Mouse (Mus musculus): ENCODE measurements around the gene Gm21954. TPM values are rescaled to one million over a fixed set of nuclear protein-coding genes. Genes with fewer than 3 reads are reported as not detected.
A peak's percentile ranks its signal among the peaks of the same experiment; 100 is the strongest.

The Gm21954 gene
- polyA plus RNA-seq, 1 experiment from 2014 or later, result not detected

DNA sequence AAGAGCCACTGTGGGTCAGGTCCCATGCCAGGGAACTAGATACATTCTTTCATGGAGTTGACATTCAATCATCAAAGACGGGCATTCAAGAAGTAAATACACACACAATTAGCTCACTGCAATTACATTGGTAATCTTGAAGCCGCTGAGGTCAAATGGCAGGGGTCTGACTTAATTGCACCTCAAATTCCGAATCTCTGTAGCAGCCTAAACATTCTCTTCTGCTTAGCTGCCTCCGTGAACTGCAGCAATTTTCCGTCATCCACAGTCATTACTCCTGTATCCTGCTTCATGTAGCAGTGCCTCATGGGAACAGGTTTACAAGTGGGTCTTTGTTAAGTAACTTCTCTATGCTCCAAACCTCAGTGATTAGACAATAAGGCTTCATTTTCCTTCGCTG lies 20.0 kb upstream of the Gm21954 start:
- 69% methylated on average over 6 of the region's 6 CpGs for WGBS
- no peak for DNase-seq (ENCODE audit: low spot score)
- no peak overlapping the region for H3K4me3 ChIP-seq
- peaks cover 24% of the 10 kb centered on the region for H3K4me1 ChIP-seq
- H3K9me3 ChIP-seq (replicated peaks), result no peaks in the 10 kb centered on the region
- 0 out of 2 replicates have a peak, but pooled peaks cover 6% of the 10 kb centered on the region for H3K36me3 ChIP-seq
- H3K27ac ChIP-seq (replicated peaks), result no peak overlapping the region
- H3K27me3 ChIP-seq (ENCODE audit: low read depth, poor library complexity, severe bottlenecking), result peaks cover 7% of the 10 kb centered on the region

DNA sequence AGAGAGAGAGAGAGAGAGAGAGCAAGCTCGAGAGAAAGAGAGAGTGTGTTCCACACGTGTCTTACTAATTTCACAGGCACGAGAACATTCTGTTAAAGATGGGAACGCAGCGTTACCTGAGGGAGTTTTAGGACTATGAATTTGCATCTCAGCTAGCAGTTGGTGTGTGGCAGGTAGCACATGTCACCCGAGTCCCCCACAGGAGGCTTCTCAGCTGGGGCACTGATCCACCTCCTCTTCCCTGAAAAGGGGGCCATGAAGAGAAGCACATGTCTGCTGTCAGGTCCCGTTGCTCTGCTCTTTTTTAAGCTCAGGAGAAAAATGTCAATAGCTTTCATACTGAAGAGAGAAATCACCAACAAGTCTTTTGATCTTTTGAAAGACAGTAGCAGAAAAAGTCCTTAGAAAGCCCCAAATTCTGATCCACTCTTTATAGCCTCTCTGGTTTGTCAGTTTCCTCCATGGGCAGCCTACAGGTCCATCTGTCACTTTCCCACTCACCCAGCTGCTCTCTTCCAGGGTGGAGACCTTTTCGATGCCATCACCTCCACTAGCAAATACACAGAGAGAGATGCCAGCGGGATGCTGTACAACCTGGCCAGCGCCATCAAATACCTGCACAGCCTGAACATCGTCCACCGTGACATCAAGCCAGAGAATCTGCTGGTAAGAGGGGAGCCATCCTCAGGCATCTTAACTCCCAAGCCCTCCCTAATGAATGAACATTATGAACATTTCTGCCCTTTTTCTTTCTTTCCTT lies 17.4 kb upstream of the Gm21954 start:
- Histone ChIP-seq H3K4me3 (no peak overlapping the region), H3K27me3 (ENCODE audit: low read depth, poor library complexity, severe bottlenecking) (0 out of 2 replicates have a peak, but pooled peaks cover 4% of the 10 kb centered on the region), H3K9me3 (replicated peaks) (no peaks in the 10 kb centered on the region), H3K4me1 (no peaks in the 10 kb centered on the region), H3K36me3 (0 out of 2 replicates have a peak, but pooled peaks cover 10% of the 10 kb centered on the region), H3K27ac (replicated peaks) (no peak overlapping the region)
- WGBS, result 82% methylated on average over 12 of the region's 12 CpGs
- DNase-seq (ENCODE audit: low spot score), result no peak

DNA sequence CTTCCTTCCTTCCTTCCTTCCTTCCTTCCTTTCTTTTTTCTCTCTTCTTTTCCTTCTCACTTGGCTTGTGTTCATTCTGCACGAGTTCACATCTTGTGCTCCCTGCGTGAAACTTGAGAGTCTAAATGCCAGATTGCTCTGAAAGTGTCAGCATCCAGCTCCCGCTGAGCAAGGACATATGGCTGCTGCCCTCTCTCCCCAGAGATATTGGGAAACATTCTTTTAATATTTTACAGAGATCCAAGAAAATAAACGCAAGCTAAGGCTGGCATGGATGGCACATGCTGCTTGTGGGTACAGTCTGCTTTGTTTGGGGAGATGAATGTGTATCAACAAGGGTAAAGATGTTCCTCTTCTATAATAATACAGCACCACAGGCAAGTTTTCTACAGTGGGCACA lies 11.3 kb upstream of the Gm21954 start:
- H3K9me3 ChIP-seq (replicated peaks), result no peaks in the 10 kb centered on the region
- H3K27me3 ChIP-seq (ENCODE audit: low read depth, poor library complexity, severe bottlenecking), result no peaks in the 10 kb centered on the region
- H3K36me3 ChIP-seq, result 0 out of 2 replicates have a peak, but pooled peaks cover 3% of the 10 kb centered on the region
- 0 out of 2 replicates have a peak, but pooled peaks cover 2% of the 10 kb centered on the region for H3K4me1 ChIP-seq
- no peak overlapping the region for H3K4me3 ChIP-seq
- 63% methylated on average over 4 of the region's 4 CpGs for WGBS
- no peak for DNase-seq (ENCODE audit: low spot score)
- no peak overlapping the region for H3K27ac ChIP-seq (replicated peaks)

DNA sequence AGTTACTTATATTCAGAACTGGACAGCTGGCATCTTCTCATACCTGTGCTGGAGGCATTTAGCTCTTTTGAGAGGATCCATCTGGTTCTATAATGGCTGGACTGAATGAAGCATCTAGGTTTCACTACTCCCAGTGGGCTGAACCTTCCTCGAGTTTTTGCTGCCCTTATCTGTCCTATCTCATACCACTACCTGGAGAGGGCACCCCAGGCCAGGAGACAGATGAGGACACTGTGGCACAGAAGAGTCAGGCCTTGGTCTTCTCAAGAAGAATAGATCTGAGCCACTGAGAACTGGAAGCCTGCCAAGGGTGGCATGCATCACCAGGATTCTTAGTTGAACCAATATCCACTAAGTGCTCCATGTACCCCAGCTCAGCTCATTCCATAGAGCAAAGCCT lies 9.1 kb upstream of the Gm21954 start:
- WGBS, result 88% methylated on average over 1 of the region's 1 CpGs
- Histone ChIP-seq H3K4me3 (no peak overlapping the region), H3K27me3 (ENCODE audit: low read depth, poor library complexity, severe bottlenecking) (no peaks in the 10 kb centered on the region), H3K4me1 (peaks cover 2% of the 10 kb centered on the region; the same call in 1 of the 2 replicates), H3K9me3 (replicated peaks) (no peaks in the 10 kb centered on the region), H3K36me3 (no peaks in the 10 kb centered on the region), H3K27ac (replicated peaks) (no peak overlapping the region)
- no peak for DNase-seq (ENCODE audit: low spot score)

DNA sequence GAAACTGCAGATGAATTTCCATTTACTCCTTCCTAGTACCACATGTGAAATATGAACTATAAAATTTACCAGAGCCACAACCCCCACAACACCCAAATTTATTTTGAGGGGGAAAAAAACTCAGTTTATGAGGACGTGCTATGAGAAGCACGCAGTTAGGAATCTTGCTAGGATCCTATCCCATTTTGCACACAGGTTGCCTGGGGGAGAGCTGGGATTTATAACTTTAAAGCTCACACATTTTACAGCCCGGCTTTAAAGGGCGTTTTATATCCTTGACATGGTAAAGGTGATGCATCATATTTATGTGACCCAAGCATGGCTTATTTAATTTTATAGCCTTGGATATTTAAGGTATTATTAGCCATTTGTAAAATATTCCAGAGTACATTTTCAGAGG lies 7.3 kb upstream of the Gm21954 start:
- peaks cover 6% of the 10 kb centered on the region; the same call in 1 of the 2 replicates for H3K4me1 ChIP-seq
- no peaks in the 10 kb centered on the region for H3K27me3 ChIP-seq (ENCODE audit: low read depth, poor library complexity, severe bottlenecking)
- no peaks in the 10 kb centered on the region for H3K9me3 ChIP-seq (replicated peaks)
- 89% methylated on average over 4 of the region's 4 CpGs for WGBS
- H3K36me3 ChIP-seq, result no peaks in the 10 kb centered on the region
- no peak overlapping the region for H3K27ac ChIP-seq (replicated peaks)
- DNase-seq (ENCODE audit: low spot score), result no peak
- H3K4me3 ChIP-seq, result no peak overlapping the region

DNA sequence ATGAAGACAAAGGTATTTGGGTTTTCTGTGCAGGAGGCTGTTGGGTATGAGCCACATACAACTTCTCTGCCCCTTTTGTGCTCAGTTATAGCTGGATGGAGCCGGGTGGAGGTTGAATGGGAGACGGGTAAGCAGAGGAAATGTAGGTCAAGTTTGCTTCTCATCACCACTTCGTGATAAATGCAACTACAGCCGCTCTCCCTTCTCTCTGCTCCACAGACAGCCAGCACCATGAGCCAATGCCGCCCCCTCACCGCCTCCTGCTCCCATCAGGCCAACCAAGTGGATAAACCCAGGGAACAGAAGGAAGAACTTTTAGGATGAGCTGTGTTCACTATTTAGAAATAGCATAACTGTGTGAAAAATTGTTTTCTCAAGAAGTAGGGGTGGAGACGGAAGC lies 4.7 kb upstream of the Gm21954 start:
- H3K36me3 ChIP-seq, result no peaks in the 10 kb centered on the region
- H3K27me3 ChIP-seq (ENCODE audit: low read depth, poor library complexity, severe bottlenecking), result no peaks in the 10 kb centered on the region
- H3K4me3 ChIP-seq, result no peak overlapping the region
- DNase-seq (ENCODE audit: low spot score), result no peak
- peaks cover 6% of the 10 kb centered on the region; the same call in 1 of the 2 replicates for H3K4me1 ChIP-seq
- H3K27ac ChIP-seq (replicated peaks), result no peak overlapping the region
- H3K9me3 ChIP-seq (replicated peaks), result no peaks in the 10 kb centered on the region
- 90% methylated on average over 7 of the region's 7 CpGs for WGBS

DNA sequence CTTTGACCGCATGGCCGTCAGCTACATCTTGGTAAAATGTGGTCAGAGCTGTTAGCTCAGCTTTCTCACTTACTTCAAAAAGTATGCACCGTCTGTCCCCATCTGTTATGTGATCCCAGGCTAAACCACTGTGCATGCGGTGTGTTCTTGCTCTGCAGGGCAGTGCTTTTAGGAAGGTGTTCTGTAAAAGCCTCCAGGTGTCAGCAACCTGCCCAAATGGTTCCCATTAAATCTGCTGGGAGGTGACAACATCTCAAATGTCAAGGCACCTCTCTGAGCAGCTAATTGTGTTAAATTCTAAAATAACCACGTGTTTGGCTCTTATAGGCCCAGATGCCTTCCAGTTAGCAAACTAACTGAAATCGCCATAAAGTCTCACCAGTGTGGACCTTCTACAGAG lies 1.1 kb upstream of the Gm21954 start:
- H3K4me3 ChIP-seq, result no peak overlapping the region
- WGBS, result 80% methylated on average over 6 of the region's 6 CpGs
- no peaks in the 10 kb centered on the region for H3K27me3 ChIP-seq (ENCODE audit: low read depth, poor library complexity, severe bottlenecking)
- no peak overlapping the region for H3K27ac ChIP-seq (replicated peaks)
- DNase-seq (ENCODE audit: low spot score), result no peak
- H3K4me1 ChIP-seq, result peaks cover 4% of the 10 kb centered on the region; the same call in 1 of the 2 replicates
- H3K36me3 ChIP-seq, result no peaks in the 10 kb centered on the region
- H3K9me3 ChIP-seq (replicated peaks), result no peaks in the 10 kb centered on the region

DNA sequence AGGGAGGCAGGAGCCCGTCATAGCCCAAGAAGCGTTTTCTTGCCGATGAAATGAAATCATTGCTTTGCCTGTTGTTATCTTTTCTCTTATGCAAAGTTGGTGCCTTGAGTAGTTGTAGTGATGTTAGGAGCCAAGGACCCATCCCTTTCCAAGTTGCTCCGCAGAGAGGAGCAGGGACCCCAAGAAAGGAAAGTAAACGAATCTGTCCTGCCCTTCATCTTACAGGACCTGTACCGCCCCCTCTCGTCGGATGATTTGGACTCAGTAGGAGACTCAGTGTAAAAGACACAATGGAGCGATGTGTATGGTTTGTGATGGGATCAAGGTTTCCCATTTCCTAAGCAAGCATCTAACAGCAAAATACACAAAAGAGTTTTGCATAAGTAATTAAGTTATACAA lies 5.7 kb downstream of the Gm21954 start:
- no peaks in the 10 kb centered on the region for H3K27me3 ChIP-seq (ENCODE audit: low read depth, poor library complexity, severe bottlenecking)

DNA sequence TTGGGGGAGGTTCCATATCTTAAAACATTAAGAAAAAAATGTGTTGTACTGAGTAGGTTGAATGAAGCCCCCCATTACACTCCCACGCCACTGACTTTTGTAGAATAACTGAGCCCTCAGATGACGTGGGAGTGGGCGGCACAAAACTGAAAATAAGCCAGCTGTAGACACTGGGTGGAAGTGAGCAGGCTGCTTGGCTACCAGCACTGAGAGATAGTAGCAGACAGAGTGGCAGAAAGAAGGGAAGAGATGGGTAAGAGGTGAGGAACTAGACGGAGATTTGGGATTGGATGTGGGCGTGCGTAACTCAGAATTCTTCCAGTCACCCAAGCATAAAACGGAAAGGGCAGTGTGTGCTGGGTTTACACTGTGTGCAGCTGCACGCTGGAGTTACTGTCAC lies 6.2 kb downstream of the Gm21954 start:
- H3K4me3 ChIP-seq, result no peak overlapping the region
- H3K4me1 ChIP-seq, result peaks cover 38% of the 10 kb centered on the region
- H3K27ac ChIP-seq (replicated peaks), result no peak overlapping the region
- WGBS, result 83% methylated on average over 8 of the region's 8 CpGs
- no peak for DNase-seq (ENCODE audit: low spot score)
- H3K9me3 ChIP-seq (replicated peaks), result no peaks in the 10 kb centered on the region
- H3K27me3 ChIP-seq (ENCODE audit: low read depth, poor library complexity, severe bottlenecking), result no peaks in the 10 kb centered on the region
- no peaks in the 10 kb centered on the region for H3K36me3 ChIP-seq

More for the DNA sequence above, 5.7 kb downstream of the Gm21954 start:
- Histone ChIP-seq H3K4me1 (peaks cover 32% of the 10 kb centered on the region), H3K27ac (replicated peaks) (no peak overlapping the region), H3K4me3 (no peak overlapping the region), H3K9me3 (replicated peaks) (no peaks in the 10 kb centered on the region), H3K36me3 (no peaks in the 10 kb centered on the region)
- 65% methylated on average over 9 of the region's 9 CpGs for WGBS
- no peak for DNase-seq (ENCODE audit: low spot score)

DNA sequence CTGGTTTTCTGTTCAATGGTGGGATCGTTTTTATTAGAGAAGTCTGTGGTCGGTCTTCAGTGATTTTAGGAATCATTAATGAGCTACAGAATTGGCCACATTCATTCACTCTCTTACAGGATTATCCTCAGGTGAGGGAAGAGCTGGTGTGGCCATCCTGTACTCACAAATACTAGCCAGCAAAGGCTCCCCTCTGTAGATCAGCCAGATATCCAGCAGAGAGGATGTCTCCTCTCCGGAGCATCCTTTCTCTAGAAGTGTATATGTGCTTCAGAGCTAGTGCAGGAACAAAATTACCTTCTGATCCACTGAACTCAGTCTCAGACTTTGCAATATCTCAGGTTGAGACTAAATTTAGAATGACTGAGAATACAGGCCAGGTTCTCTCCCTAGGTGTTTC lies 7.8 kb downstream of the Gm21954 start:
- Histone ChIP-seq H3K4me3 (no peak overlapping the region), H3K27me3 (ENCODE audit: low read depth, poor library complexity, severe bottlenecking) (no peaks in the 10 kb centered on the region), H3K9me3 (replicated peaks) (no peaks in the 10 kb centered on the region), H3K4me1 (peaks cover 39% of the 10 kb centered on the region), H3K27ac (replicated peaks) (no peak overlapping the region), H3K36me3 (no peaks in the 10 kb centered on the region)
- no peak for DNase-seq (ENCODE audit: low spot score)
- WGBS, result 53% methylated on average over 3 of the region's 3 CpGs

DNA sequence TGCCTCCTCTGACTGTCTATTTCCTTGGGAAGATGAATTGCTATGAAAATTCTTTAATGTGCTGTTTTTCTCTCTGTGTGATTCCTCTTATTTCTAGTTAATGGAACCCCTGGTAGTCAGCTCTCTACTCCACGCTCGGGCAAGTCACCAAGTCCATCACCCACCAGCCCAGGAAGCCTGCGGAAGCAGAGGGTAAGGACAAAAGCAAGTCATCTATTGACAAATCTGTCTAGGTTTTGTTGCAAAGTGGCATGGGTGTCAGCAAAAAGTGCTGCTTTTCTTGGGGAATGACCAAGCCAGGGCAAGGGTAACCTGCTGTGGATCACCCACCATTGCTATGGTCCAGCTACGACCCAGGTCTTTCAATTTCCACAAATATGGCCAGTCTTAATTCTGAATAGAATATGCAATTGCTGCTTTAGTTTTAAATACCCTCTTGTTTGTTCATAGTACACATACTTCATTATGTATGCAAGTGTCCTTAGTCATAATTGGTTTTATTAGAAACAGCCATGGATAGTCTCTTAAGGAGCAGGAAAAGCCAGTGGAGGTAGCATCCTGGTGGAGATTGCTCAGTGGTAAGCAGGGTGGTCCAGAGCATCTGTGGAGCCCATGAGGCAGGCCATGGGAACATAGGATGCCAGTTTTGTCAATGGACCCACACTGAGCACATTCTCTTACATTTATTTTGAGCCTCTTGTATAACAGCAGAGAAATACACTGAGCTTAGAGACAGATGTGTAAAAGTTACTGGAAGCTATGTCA lies 8.9 kb downstream of the Gm21954 start:
- Histone ChIP-seq H3K27ac (replicated peaks) (0 out of 2 replicates have a peak overlapping the region, but pooled peaks have one; percentile 23), H3K4me3 (no peak overlapping the region), H3K4me1 (peaks cover 39% of the 10 kb centered on the region), H3K27me3 (ENCODE audit: low read depth, poor library complexity, severe bottlenecking) (no peaks in the 10 kb centered on the region), H3K36me3 (no peaks in the 10 kb centered on the region), H3K9me3 (replicated peaks) (no peaks in the 10 kb centered on the region)
- 87% methylated on average over 4 of the region's 4 CpGs for WGBS
- no peak for DNase-seq (ENCODE audit: low spot score)

DNA sequence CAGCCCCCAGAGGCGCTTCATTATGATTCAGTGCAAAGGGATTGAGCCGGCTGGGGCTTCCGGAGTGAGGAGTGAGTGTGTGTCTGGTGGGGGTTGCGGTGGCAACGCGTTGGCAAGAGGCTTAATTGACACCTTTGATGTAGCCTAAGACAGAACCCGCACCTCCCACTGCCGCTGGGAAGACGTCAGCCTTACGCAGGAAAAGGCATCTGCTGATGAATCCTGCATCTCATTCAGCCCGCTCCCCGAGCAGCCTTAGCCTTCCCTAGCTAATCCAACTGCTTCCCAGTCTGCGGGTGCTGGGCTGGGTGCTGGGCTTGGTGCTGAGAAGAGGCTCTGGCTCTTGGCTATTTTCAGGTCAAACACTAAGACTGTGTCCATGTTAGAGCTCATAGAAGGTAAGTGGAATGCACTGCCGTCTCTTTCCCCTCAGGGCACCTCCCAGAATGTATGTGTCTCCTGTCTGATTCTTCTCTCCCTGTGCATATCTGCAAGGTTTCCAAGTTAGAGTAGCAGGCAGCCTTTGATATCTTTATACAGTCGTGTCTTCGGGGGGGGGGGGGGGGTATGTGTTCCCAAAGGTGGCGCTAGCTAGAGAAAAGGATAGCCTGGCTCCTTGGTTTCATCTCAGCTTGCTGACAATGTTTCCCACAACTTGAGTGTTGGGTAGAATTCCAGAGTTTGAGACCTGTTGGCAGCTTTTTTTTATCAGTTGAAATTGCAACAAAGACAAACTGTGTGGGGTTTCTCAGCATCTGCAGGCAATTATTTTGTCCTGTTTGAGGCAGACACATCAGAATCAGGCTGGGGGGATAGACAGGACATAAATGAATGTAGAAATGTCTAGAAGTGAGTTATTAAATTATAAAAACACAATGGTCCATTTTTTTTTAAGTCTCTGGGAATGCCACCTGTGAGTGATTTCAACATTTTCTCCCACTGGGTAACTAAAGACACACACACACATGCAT lies 10.0 kb downstream of the Gm21954 start:
- peak; percentile 82 for DNase-seq (ENCODE audit: low spot score)
- 2% methylated on average over 17 of the region's 17 CpGs for WGBS

More for the DNA sequence above, 10.0 kb downstream of the Gm21954 start:
- no peaks in the 10 kb centered on the region for H3K36me3 ChIP-seq
- H3K27ac ChIP-seq (replicated peaks), result peak overlapping the region; percentile 75
- H3K9me3 ChIP-seq (replicated peaks), result no peaks in the 10 kb centered on the region
- peak overlapping the region; percentile 47 for H3K4me3 ChIP-seq
- H3K4me1 ChIP-seq, result peaks cover 39% of the 10 kb centered on the region
- no peaks in the 10 kb centered on the region for H3K27me3 ChIP-seq (ENCODE audit: low read depth, poor library complexity, severe bottlenecking)

Data from midbrain, embryonic 10.5 days (tissue).